Mouse (Mus musculus): ENCODE measurements around the gene D7Ertd443e. TPM values are rescaled to one million over a fixed set of nuclear protein-coding genes. Genes with fewer than 3 reads are reported as not detected.

Gene D7Ertd443e
- polyA plus RNA-seq, 1 experiment from 2014 or later: not detected

DNA sequence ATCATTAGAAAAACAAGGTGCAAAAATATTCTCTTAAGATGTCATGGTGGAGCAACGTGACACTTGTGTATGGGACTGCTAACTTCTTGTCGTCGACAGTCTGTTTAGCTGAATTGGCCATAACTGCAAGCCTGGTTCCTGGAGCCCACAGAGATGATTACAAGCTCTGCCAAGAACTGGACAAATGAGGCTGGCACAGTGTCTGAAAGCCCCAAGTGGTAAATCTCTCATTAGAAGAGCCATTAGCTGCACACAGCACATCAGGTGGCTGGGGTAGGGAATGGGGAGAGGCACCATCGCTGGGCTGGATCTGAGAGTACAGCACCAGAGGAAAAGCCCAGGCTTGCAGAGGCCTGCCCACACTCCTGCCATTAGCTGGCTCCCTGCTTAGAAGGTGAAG, 16.2 kb downstream of the D7Ertd443e start:
- Histone ChIP-seq H3K4me1 (peaks cover 11% of the 10 kb centered on the region), H3K9me3 (replicated peaks) (no peaks in the 10 kb centered on the region), H3K4me3 (no peak overlapping the region), H3K36me3 (no peaks in the 10 kb centered on the region), H3K27ac (replicated peaks) (no peak overlapping the region), H3K27me3 (ENCODE audit: low read depth, poor library complexity, severe bottlenecking) (no peaks in the 10 kb centered on the region)
- 85% methylated on average over 4 of the region's 4 CpGs for WGBS
- no peak for DNase-seq (ENCODE audit: low spot score)

GRCm38 (mm10) chr7:134362257-134362870, 23.1 kb downstream of the D7Ertd443e start:
- H3K27ac ChIP-seq (replicated peaks): no peak overlapping the region
- no peaks in the 10 kb centered on the region for H3K9me3 ChIP-seq (replicated peaks)
- H3K4me1 ChIP-seq: peaks cover 29% of the 10 kb centered on the region
- peak; percentile 66 for DNase-seq (ENCODE audit: low spot score)
- no peaks in the 10 kb centered on the region for H3K36me3 ChIP-seq
- whole genome bisulfite sequencing: 44% methylated on average over 7 of the region's 7 CpGs
- H3K27me3 ChIP-seq (ENCODE audit: low read depth, poor library complexity, severe bottlenecking): no peaks in the 10 kb centered on the region
- no peak overlapping the region for H3K4me3 ChIP-seq

DNA sequence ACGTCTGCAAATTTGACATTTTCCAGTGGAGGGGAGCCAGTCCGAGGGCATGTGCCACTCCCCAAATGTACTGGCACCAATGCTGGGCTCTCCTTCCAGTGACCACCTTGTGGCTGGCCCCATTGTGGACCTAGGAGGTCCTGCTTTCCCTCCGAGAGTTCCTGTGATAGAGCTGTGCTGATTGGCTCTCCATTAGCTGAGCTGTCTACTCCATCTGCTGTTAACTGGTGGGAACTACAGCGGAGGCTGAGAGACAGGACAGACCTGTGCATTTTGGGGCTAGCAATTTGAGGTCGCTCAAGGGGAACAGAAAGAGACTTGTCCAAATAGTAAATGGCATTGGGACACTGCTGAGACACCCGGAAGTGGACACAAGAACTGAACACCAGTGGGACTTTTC, 36.6 kb downstream of the D7Ertd443e start:
- 40% methylated on average over 6 of the region's 6 CpGs for WGBS
- DNase-seq (ENCODE audit: low spot score): peak; percentile 49
- Histone ChIP-seq H3K36me3 (no peaks in the 10 kb centered on the region), H3K4me1 (0 out of 2 replicates have a peak, but pooled peaks cover 2% of the 10 kb centered on the region), H3K9me3 (replicated peaks) (no peaks in the 10 kb centered on the region), H3K27me3 (ENCODE audit: low read depth, poor library complexity, severe bottlenecking) (no peaks in the 10 kb centered on the region), H3K27ac (replicated peaks) (no peak overlapping the region), H3K4me3 (no peak overlapping the region)

DNA sequence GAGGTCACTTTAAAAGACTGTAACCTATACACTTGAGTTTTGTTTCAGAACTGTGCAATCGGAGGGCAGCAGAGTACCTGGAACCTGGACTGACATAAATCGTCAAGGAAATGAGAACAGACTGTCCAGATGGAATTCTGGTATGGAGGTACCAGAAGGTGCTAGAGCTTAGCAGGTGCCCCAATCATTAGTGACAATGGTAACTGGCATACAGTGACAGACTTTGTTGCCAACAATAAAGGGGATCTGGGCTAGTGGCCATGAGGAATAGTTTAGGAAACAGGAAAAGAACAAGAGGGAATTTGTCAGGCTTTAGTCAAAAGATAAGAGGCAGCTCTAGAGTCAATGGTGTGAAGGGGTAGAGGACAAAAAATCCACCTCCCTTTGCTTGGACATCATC, 43.3 kb downstream of the D7Ertd443e start:
- no peaks in the 10 kb centered on the region for H3K4me1 ChIP-seq
- H3K27ac ChIP-seq (replicated peaks): no peak overlapping the region
- no peak for DNase-seq (ENCODE audit: low spot score)
- no peaks in the 10 kb centered on the region for H3K9me3 ChIP-seq (replicated peaks)
- no peak overlapping the region for H3K4me3 ChIP-seq
- no peaks in the 10 kb centered on the region for H3K27me3 ChIP-seq (ENCODE audit: low read depth, poor library complexity, severe bottlenecking)
- no peaks in the 10 kb centered on the region for H3K36me3 ChIP-seq
- WGBS: 91% methylated on average over 2 of the region's 2 CpGs

GRCm38 (mm10) chr7:134335951-134336350, 49.5 kb downstream of the D7Ertd443e start:
- H3K27ac ChIP-seq (replicated peaks): no peak overlapping the region
- H3K36me3 ChIP-seq: no peaks in the 10 kb centered on the region
- H3K4me3 ChIP-seq: no peak overlapping the region
- no peaks in the 10 kb centered on the region for H3K4me1 ChIP-seq
- DNase-seq (ENCODE audit: low spot score): no peak
- H3K9me3 ChIP-seq (replicated peaks): no peaks in the 10 kb centered on the region
- no peaks in the 10 kb centered on the region for H3K27me3 ChIP-seq (ENCODE audit: low read depth, poor library complexity, severe bottlenecking)
- WGBS: 88% methylated on average over 3 of the region's 3 CpGs

DNA sequence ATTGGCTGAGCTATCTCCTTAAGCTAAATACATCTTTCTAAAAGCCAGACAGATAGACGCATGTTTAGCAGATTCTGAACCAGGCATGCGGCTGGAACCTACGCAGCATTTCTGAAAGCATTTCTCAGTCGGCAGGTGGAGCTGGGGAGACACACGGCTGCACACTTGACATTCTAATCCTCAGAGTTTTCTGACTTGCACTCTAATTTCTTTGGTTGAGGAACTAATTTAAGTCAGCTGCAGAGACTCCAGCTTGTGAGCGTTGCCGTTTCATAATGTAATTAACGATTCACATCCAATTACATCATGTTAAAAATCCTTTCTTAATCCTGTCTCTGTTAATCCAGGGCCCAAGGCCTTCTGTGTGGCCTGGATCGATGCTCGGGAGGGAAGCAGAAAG, 64.5 kb downstream of the D7Ertd443e start:
- WGBS: 70% methylated on average over 10 of the region's 10 CpGs
- Histone ChIP-seq H3K36me3 (no peaks in the 10 kb centered on the region), H3K4me1 (0 out of 2 replicates have a peak, but pooled peaks cover 9% of the 10 kb centered on the region), H3K27me3 (ENCODE audit: low read depth, poor library complexity, severe bottlenecking) (no peaks in the 10 kb centered on the region), H3K27ac (replicated peaks) (no peak overlapping the region), H3K4me3 (no peak overlapping the region), H3K9me3 (replicated peaks) (no peaks in the 10 kb centered on the region)
- no peak for DNase-seq (ENCODE audit: low spot score)

DNA sequence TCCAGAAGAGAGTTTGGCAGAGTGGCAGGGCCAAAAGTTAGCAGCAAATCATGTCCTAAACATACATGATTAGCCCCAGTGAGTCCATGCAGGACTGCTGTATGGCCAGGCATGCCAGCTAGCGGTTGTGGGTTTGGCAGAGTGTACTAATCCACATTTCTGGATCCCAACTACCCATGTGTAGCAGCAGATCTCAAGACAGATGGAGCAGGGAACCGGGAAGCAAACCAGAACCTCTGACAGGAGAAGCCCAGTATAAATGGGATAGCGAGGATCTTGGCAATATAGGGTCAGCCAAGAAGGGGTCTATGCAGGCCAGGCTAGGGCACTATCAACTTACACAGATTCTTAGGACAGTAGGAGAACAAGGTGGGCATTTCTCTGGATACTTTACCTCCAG, 83.4 kb downstream of the D7Ertd443e start:
- no peaks in the 10 kb centered on the region for H3K27me3 ChIP-seq (ENCODE audit: low read depth, poor library complexity, severe bottlenecking)
- no peak for DNase-seq (ENCODE audit: low spot score)
- no peak overlapping the region for H3K27ac ChIP-seq (replicated peaks)
- no peaks in the 10 kb centered on the region for H3K36me3 ChIP-seq
- H3K9me3 ChIP-seq (replicated peaks): no peaks in the 10 kb centered on the region
- WGBS: 88% methylated on average over 3 of the region's 3 CpGs
- no peaks in the 10 kb centered on the region for H3K4me1 ChIP-seq
- H3K4me3 ChIP-seq: no peak overlapping the region

- no peaks in the 10 kb centered on the region for H3K36me3 ChIP-seq
- 49% methylated on average over 8 of the region's 8 CpGs for WGBS
These were observed 84.2 kb downstream of the D7Ertd443e start for GRCm38 (mm10) chr7:134301285-134301684.

GRCm38 (mm10) chr7:134292750-134293149, 92.7 kb downstream of the D7Ertd443e start:
- H3K4me1 ChIP-seq: no peaks in the 10 kb centered on the region
- no peaks in the 10 kb centered on the region for H3K36me3 ChIP-seq
- 87% methylated on average over 3 of the region's 3 CpGs for WGBS
- no peak for DNase-seq (ENCODE audit: low spot score)
- no peaks in the 10 kb centered on the region for H3K9me3 ChIP-seq (replicated peaks)
- no peak overlapping the region for H3K4me3 ChIP-seq
- H3K27ac ChIP-seq (replicated peaks): no peak overlapping the region
- no peaks in the 10 kb centered on the region for H3K27me3 ChIP-seq (ENCODE audit: low read depth, poor library complexity, severe bottlenecking)

More at GRCm38 (mm10) chr7:134301285-134301684, 84.2 kb downstream of the D7Ertd443e start:
- Histone ChIP-seq H3K4me1 (no peaks in the 10 kb centered on the region), H3K9me3 (replicated peaks) (no peaks in the 10 kb centered on the region), H3K27me3 (ENCODE audit: low read depth, poor library complexity, severe bottlenecking) (no peaks in the 10 kb centered on the region), H3K4me3 (no peak overlapping the region), H3K27ac (replicated peaks) (no peak overlapping the region)
- DNase-seq (ENCODE audit: low spot score): peak; percentile 30

GRCm38 (mm10) chr7:134289611-134290301, 95.7 kb downstream of the D7Ertd443e start:
- no peak overlapping the region for H3K4me3 ChIP-seq
- H3K27me3 ChIP-seq (ENCODE audit: low read depth, poor library complexity, severe bottlenecking): no peaks in the 10 kb centered on the region
- no peak overlapping the region for H3K27ac ChIP-seq (replicated peaks)
- no peaks in the 10 kb centered on the region for H3K9me3 ChIP-seq (replicated peaks)
- WGBS: 86% methylated on average over 7 of the region's 7 CpGs
- no peak for DNase-seq (ENCODE audit: low spot score)
- no peaks in the 10 kb centered on the region for H3K36me3 ChIP-seq
- 0 out of 2 replicates have a peak, but pooled peaks cover 6% of the 10 kb centered on the region for H3K4me1 ChIP-seq

- Histone ChIP-seq H3K4me1 (0 out of 2 replicates have a peak, but pooled peaks cover 6% of the 10 kb centered on the region), H3K27me3 (ENCODE audit: low read depth, poor library complexity, severe bottlenecking) (no peaks in the 10 kb centered on the region), H3K4me3 (no peak overlapping the region), H3K27ac (replicated peaks) (no peak overlapping the region), H3K36me3 (no peaks in the 10 kb centered on the region), H3K9me3 (replicated peaks) (no peaks in the 10 kb centered on the region)
- no peak for DNase-seq (ENCODE audit: low spot score)
- 91% methylated on average over 5 of the region's 5 CpGs for WGBS
These were observed 96.3 kb downstream of the D7Ertd443e start for GRCm38 (mm10) chr7:134289126-134289525.

DNA sequence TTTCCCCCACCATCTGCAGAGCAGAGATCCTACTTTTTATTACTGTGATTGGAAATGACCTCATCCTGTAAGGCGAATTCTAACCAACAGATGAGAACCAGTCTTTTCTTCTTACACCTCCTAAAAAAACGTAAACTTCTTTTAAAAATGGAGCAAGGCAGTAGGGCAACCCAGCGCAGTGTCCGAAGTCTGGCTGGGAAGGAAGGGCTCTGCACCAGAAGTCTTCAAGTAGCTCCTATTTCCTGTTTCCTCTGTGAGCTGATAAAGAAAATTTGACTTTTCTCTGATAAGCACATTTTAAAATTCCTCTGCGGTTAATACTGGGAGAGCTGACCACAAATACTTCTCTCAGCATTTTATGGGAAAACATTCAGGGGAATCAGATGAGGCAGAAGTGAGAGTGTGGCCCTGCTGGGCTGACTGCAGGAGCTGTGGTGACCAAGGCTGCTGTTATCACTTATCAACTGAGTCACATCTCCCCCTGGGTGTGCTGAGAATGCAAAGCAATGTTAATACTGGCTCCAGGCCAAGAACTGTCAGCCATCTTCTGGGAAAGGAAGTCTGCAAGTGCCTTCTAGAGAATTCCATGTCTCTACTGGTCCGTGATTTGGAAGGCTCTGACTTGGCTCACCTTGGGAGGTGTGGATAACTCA, 97.8 kb downstream of the D7Ertd443e start:
- Histone ChIP-seq H3K27ac (replicated peaks) (no peak overlapping the region), H3K27me3 (ENCODE audit: low read depth, poor library complexity, severe bottlenecking) (no peaks in the 10 kb centered on the region), H3K9me3 (replicated peaks) (no peaks in the 10 kb centered on the region), H3K4me3 (no peak overlapping the region), H3K36me3 (no peaks in the 10 kb centered on the region), H3K4me1 (0 out of 2 replicates have a peak, but pooled peaks cover 6% of the 10 kb centered on the region)
- WGBS: 82% methylated on average over 6 of the region's 6 CpGs
- DNase-seq (ENCODE audit: low spot score): no peak

GRCm38 (mm10) chr7:134272956-134273355, 112.5 kb downstream of the D7Ertd443e start:
- 88% methylated on average over 5 of the region's 5 CpGs for WGBS
- no peak overlapping the region for H3K27ac ChIP-seq (replicated peaks)
- no peaks in the 10 kb centered on the region for H3K4me1 ChIP-seq
- no peaks in the 10 kb centered on the region for H3K36me3 ChIP-seq
- no peak overlapping the region for H3K4me3 ChIP-seq
- H3K9me3 ChIP-seq (replicated peaks): no peaks in the 10 kb centered on the region
- DNase-seq (ENCODE audit: low spot score): no peak
- H3K27me3 ChIP-seq (ENCODE audit: low read depth, poor library complexity, severe bottlenecking): no peaks in the 10 kb centered on the region

All from midbrain, embryonic 10.5 days (tissue).